ENCODE assay signal across 9 mouse cellular contexts in the genomic region with DNA sequence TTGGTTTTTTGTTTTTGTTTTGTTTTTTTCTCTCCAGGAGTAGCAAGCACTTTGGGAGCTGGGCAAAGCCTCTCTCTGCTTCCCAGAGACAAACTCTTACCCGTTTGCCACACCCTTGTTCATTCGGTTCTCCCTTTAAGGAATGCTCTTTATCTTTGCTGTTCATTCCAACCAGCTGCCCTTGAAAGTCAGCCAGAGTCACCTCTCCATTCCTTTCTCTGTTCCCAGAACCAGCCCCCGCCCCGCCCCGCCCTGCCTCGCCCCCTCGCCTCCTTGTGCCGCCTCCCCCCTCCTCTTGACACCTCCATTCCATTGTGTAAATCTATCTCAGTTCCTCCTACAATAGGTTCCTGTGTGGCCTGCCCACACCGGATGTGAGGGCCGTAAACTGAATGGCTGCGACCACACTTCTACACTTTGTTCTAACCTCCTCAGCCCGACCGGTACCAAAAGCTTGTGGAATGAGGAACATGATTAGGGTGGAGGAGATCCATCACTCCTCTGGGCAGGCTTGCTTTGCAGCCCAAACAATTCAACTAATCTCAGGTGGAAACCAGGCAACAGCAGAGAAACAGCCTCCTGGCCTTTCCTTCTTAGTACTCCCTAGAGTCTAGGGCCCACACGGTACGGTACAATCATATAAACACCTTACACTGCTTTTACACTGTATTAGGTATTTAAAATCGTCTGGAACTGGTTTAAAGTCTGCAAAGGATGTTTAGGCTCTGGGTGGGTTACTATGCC. TPM values are rescaled to one million over a fixed set of nuclear protein-coding genes. Genes with fewer than 3 reads are reported as not detected.
DNase-seq lines count a peak whose midpoint lies in the region; ATAC-seq and TF ChIP-seq lines count a peak whose summit lies in the region.
"Had no signal": no experiment of that assay in that cellular context is flagged by ENCODE, and none has a peak within 500 bp of the region (broad histone marks: within the 10 kb centered on the region; RNA-seq: fewer than 3 reads in every experiment).

No protein-coding gene starts in this region.

- peak overlapping the region; percentile 22 for H3K4me2 ChIP-seq in lung, postnatal 0 days (replicated peaks; ENCODE audit: low read depth, low read length)
- H3K4me2 ChIP-seq: embryonic facial prominence, embryonic 12.5 days had no signal

- peaks cover 6% of the 10 kb centered on the region for H3K4me1 ChIP-seq in lung, postnatal 0 days (ENCODE audit: insufficient read depth, low read depth, low read length)

- H3K36me3 ChIP-seq in lung, postnatal 0 days (ENCODE audit: insufficient read depth, low read length), result no peaks in the 10 kb centered on the region
- H3K36me3 ChIP-seq: embryonic facial prominence, embryonic 12.5 days had no signal

- no peaks in the 10 kb centered on the region for H3K9me3 ChIP-seq in lung, postnatal 0 days (ENCODE audit: low read length)
- H3K9me3 ChIP-seq: embryonic facial prominence, embryonic 12.5 days had no signal

- H3K4me3 ChIP-seq in lung, postnatal 0 days (ENCODE audit: low read depth, low read length), result no peak overlapping the region
- H3K4me3 ChIP-seq: embryonic facial prominence, embryonic 12.5 days had no signal

- H3K9ac ChIP-seq in lung, postnatal 0 days (replicated peaks; ENCODE audit: low read depth), result no peak overlapping the region
- H3K9ac ChIP-seq: embryonic facial prominence, embryonic 12.5 days had no signal

- TF ChIP-seq CTCF in lung, postnatal 0 days (IDR thresholded peaks at IDR 0.05), result no peak

- H3K27ac ChIP-seq in lung, postnatal 0 days (ENCODE audit: low read length), result peak overlapping the region; percentile 84
- H3K27ac ChIP-seq: embryonic facial prominence, embryonic 12.5 days had no signal

- DNase-seq in 416B (ENCODE audit: low read depth) (peak; percentile 95), MEL-GATA-1-ER (ENCODE audit: extremely low read depth, low read depth) (peak; percentile 60)
- DNase-seq in induced T-regulatory cell, adult 2 months (ENCODE audit: low read depth), result peak; percentile 5
- peak; percentile 88 for DNase-seq in lung, postnatal 0 days (ENCODE audit: low spot score)
- DNase-seq in urinary bladder, postnatal 25 days (ENCODE audit: low spot score), result no peak
- DNase-seq in frontal cortex, postnatal 10 days (ENCODE audit: low spot score in 2 of 2), result no peak
- no peak for DNase-seq in right cerebral cortex, adult 18-20 months

- WGBS in lung, postnatal 0 days, result 12% methylated on average over 12 of the region's 16 CpGs

- ATAC-seq in lung, postnatal 0 days, result peak; percentile 90
- no peak for ATAC-seq in cerebellum, adult (ENCODE audit: insufficient number of reproducible peaks, low FRiP score, low TSS enrichment)

- H3K27me3 ChIP-seq in lung, postnatal 0 days (replicated peaks; ENCODE audit: insufficient read depth, low read length), result no peaks in the 10 kb centered on the region
- H3K27me3 ChIP-seq: embryonic facial prominence, embryonic 12.5 days had no signal

- 0 out of 2 replicates have a peak, but pooled peaks have one; percentile 52 for TF ChIP-seq EP300 in lung, postnatal 0 days (IDR thresholded peaks at IDR 0.05)

RNA-seq across cellular contexts. Expression of a gene that starts 9.5 kb away (rescaled TPM):
- polyA plus RNA-seq in lung, postnatal 0 days (2015; fragmentation: Nextera tagmentation; extraction: Ambion mirVana), result 10.8 and 10.9 TPM in 2 replicates

Comparison
In these comparisons a context has a peak if more than half of its experiments do, and no peak if none do; other contexts are left out.
1. DNase-seq: peak in 416B (single experiment), MEL-GATA-1-ER (single experiment), induced T-regulatory cell, adult 2 months (single experiment) and lung, postnatal 0 days (single experiment); none in urinary bladder, postnatal 25 days (single experiment), frontal cortex, postnatal 10 days (0 of 2) and right cerebral cortex, adult 18-20 months (single experiment).